Mouse (Mus musculus): ENCODE results near the gene Zfp652. TPM values are rescaled to one million over a fixed set of nuclear protein-coding genes. Genes with fewer than 3 reads are reported as not detected.
A peak's percentile ranks its signal among the peaks of the same experiment; 100 is the strongest.

Gene Zfp652
- polyA plus RNA-seq, 1 experiment from 2014 or later = 12.8 TPM

DNA sequence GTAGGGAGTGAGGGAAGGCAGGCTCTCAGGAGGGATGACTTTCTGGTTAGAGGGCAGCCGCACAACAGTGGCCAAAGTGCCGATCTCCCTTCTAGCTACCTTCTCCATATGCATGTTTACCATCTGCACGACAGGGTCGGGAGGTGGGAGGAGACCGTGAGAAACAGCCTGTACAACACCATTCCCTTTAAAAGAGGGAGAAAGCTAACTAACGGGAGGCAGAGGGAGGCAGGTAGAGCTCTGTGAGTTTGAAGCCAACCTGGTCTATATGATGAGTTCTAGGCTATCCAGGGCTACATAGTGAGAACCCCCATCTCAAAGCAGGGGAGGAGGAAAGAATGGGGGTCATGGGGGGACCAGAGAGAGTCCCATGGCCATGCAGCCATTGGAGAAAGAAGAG is 123.4 kb downstream of the Zfp652 start:
- Histone ChIP-seq H3K27ac (replicated peaks; ENCODE audit: low read depth, low read length) (no peak overlapping the region), H3K27me3 (ENCODE audit: control insufficient read depth, insufficient read depth, low read length) (peaks cover 55% of the 10 kb centered on the region), H3K36me3 (replicated peaks; ENCODE audit: control insufficient read depth, insufficient read depth, low read depth, low read length) (no peaks in the 10 kb centered on the region), H3K9ac (replicated peaks; ENCODE audit: low read length) (no peak overlapping the region), H3K4me3 (ENCODE audit: low read depth, low read length) (no peak overlapping the region), H3K4me1 (ENCODE audit: control insufficient read depth, insufficient read depth, low read length) (peaks cover 6% of the 10 kb centered on the region), H3K9me3 (replicated peaks; ENCODE audit: control insufficient read depth, low read length) (no peaks in the 10 kb centered on the region), H3K4me2 (ENCODE audit: low read depth, low read length) (no peak overlapping the region)
- WGBS = 48% methylated on average over 6 of the region's 6 CpGs
- DNase-seq (ENCODE audit: low spot score) (no peak), ATAC-seq (replicated peaks; ENCODE audit: insufficient number of reproducible peaks, low FRiP score, low TSS enrichment, low read depth) (no peak)

DNA sequence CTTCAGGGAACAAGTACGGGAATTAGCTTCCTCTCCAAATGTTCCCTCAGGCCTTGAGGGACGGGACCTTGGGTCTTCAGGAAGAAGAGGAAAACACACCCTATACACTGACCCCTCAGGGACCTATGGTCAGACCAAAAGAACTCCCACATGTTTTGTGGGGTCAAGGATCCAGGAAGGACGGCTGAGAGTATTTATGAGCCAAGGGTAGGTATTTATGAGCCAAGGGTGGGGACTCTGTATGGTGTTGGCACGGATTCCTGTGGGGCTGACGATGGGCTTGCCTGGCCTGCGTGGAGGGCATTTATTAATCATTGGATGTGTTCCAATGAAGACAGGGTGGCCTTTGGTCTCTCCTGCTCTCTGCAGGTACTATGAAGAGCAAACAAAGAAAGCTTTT is 124.0 kb downstream of the Zfp652 start:
- H3K4me1 ChIP-seq (ENCODE audit: control insufficient read depth, insufficient read depth, low read length) = peaks cover 3% of the 10 kb centered on the region
- ATAC-seq (replicated peaks; ENCODE audit: insufficient number of reproducible peaks, low FRiP score, low TSS enrichment, low read depth) (no peak), DNase-seq (ENCODE audit: low spot score) (no peak)
- no peak overlapping the region for H3K9ac ChIP-seq (replicated peaks; ENCODE audit: low read length)
- no peak overlapping the region for H3K4me3 ChIP-seq (ENCODE audit: low read depth, low read length)
- H3K4me2 ChIP-seq (ENCODE audit: low read depth, low read length) = no peak overlapping the region
- no peaks in the 10 kb centered on the region for H3K36me3 ChIP-seq (replicated peaks; ENCODE audit: control insufficient read depth, insufficient read depth, low read depth, low read length)
- H3K27me3 ChIP-seq (ENCODE audit: control insufficient read depth, insufficient read depth, low read length) = peaks cover 49% of the 10 kb centered on the region
- H3K9me3 ChIP-seq (replicated peaks; ENCODE audit: control insufficient read depth, low read length) = no peaks in the 10 kb centered on the region
- WGBS = 51% methylated on average over 6 of the region's 6 CpGs
- no peak overlapping the region for H3K27ac ChIP-seq (replicated peaks; ENCODE audit: low read depth, low read length)

DNA sequence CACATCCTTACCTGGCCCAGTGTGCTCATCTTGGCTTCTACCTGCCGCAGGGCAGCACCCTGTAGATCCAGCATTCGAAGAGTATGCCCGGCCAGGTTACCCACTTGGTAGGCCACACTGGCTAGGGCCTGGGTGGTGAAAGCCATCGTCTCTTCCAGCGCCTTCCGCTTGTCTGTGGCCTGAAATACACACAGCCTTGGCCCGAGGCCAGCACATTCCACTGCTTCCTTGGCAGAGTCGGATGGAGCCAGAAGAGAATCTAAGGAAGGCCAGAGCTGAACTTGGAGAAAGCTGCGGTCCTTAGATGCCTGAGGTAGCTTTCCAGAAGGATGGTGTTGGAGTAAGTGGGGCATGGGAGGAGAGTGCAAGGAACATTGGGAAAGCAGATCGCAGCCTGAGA is 124.6 kb downstream of the Zfp652 start, which contains the start of gene Gngt2:
Gngt2 (plus strand) TSS at position 158 of the 400 bp plus-strand sequence.
- no peak for ATAC-seq (replicated peaks; ENCODE audit: insufficient number of reproducible peaks, low FRiP score, low TSS enrichment, low read depth)
- H3K27ac ChIP-seq (replicated peaks; ENCODE audit: low read depth, low read length) = no peak within 1 kb of the TSS
- H3K4me2 ChIP-seq (ENCODE audit: low read depth, low read length) = no peak within 1 kb of the TSS
- H3K4me3 ChIP-seq (ENCODE audit: low read depth, low read length) = no peak within 1 kb of the TSS
- no peaks in the 10 kb centered on the region for H3K36me3 ChIP-seq (replicated peaks; ENCODE audit: control insufficient read depth, insufficient read depth, low read depth, low read length)
- H3K4me1 ChIP-seq (ENCODE audit: control insufficient read depth, insufficient read depth, low read length) = peaks cover 6% of the 10 kb centered on the region
- DNase-seq (ENCODE audit: low spot score) = peak; percentile 33
- 83% methylated on average over 10 of the region's 10 CpGs for WGBS
- H3K27me3 ChIP-seq (ENCODE audit: control insufficient read depth, insufficient read depth, low read length) = peaks cover 42% of the 10 kb centered on the region
- no peaks in the 10 kb centered on the region for H3K9me3 ChIP-seq (replicated peaks; ENCODE audit: control insufficient read depth, low read length)
- H3K9ac ChIP-seq (replicated peaks; ENCODE audit: low read length) = no peak within 1 kb of the TSS

DNA sequence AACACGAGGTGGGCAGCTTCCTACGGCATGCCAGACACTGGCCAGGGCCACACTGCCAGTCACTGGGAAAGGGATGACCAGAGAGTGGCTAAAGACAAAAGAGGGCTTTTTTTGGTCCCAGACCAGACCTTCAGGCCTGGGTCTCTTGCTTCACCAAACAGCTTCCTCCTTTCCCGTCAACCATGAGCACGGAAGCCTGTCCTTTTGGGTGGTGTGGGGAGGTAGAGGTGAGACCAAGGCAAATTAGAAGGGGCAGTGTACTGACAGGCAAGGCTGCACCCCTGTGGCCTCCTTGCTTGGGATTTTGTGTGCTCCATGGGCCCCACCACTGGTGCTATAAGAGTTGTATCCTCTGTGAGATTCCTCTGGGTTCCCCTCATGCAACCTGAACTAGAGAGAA is 126.1 kb downstream of the Zfp652 start:
- H3K4me1 ChIP-seq (ENCODE audit: control insufficient read depth, insufficient read depth, low read length) = peaks cover 9% of the 10 kb centered on the region
- WGBS = 72% methylated on average over 4 of the region's 4 CpGs
- no peaks in the 10 kb centered on the region for H3K36me3 ChIP-seq (replicated peaks; ENCODE audit: control insufficient read depth, insufficient read depth, low read depth, low read length)
- ATAC-seq (replicated peaks; ENCODE audit: insufficient number of reproducible peaks, low FRiP score, low TSS enrichment, low read depth) (no peak), DNase-seq (ENCODE audit: low spot score) (no peak)
- no peak overlapping the region for H3K4me2 ChIP-seq (ENCODE audit: low read depth, low read length)
- no peak overlapping the region for H3K4me3 ChIP-seq (ENCODE audit: low read depth, low read length)
- peaks cover 27% of the 10 kb centered on the region for H3K27me3 ChIP-seq (ENCODE audit: control insufficient read depth, insufficient read depth, low read length)
- H3K27ac ChIP-seq (replicated peaks; ENCODE audit: low read depth, low read length) = no peak overlapping the region
- no peak overlapping the region for H3K9ac ChIP-seq (replicated peaks; ENCODE audit: low read length)
- H3K9me3 ChIP-seq (replicated peaks; ENCODE audit: control insufficient read depth, low read length) = no peaks in the 10 kb centered on the region

DNA sequence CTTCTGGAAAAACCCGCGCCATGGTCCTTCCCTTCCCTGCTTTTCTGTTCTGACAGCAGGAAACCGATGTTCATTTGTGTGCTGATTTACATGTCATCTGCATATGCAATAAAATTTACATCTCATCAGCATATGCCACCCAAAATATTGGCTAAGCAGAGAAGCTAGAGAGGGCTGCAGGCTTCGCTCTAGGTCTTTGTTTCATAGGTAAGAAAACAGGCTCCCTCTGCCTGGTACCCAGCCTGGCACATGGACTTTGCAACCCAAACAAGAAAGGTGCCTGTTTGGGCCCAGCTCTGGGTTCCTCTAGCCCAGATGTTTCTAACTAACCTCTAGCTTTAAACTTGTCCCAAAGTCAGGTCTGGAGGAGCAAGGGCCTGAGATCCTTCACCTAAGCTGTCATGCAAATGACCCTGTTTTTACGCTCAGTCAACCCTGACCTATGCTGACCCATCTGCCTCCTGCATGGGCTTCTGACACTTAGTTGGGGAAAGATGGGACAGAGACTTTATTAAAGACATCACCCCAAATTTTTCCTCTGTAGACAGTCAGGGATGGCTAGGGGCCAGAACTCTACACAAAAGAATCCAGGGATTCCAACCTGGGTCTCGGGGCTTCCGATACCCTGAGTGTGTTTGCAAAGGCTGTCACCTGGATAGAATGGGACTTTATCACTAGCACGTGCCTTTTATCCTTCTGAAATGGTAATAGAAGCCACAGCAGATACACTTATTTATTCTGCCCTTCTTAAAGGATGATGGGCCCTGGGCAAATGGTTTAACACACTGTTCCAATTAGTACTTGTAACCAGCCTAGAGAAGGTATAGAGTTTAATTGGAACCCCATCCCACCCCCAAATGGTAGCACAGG is 126.8 kb downstream of the Zfp652 start:
- H3K9me3 ChIP-seq (replicated peaks; ENCODE audit: control insufficient read depth, low read length) = no peaks in the 10 kb centered on the region
- H3K4me1 ChIP-seq (ENCODE audit: control insufficient read depth, insufficient read depth, low read length) = peaks cover 9% of the 10 kb centered on the region
- H3K36me3 ChIP-seq (replicated peaks; ENCODE audit: control insufficient read depth, insufficient read depth, low read depth, low read length) = no peaks in the 10 kb centered on the region
- no peak for DNase-seq (ENCODE audit: low spot score)
- 75% methylated on average over 8 of the region's 8 CpGs for WGBS
- peaks cover 21% of the 10 kb centered on the region for H3K27me3 ChIP-seq (ENCODE audit: control insufficient read depth, insufficient read depth, low read length)
- H3K4me3 ChIP-seq (ENCODE audit: low read depth, low read length) = no peak overlapping the region
- no peak overlapping the region for H3K27ac ChIP-seq (replicated peaks; ENCODE audit: low read depth, low read length)
- H3K4me2 ChIP-seq (ENCODE audit: low read depth, low read length) = no peak overlapping the region
- no peak for ATAC-seq (replicated peaks; ENCODE audit: insufficient number of reproducible peaks, low FRiP score, low TSS enrichment, low read depth)
- H3K9ac ChIP-seq (replicated peaks; ENCODE audit: low read length) = no peak overlapping the region

DNA sequence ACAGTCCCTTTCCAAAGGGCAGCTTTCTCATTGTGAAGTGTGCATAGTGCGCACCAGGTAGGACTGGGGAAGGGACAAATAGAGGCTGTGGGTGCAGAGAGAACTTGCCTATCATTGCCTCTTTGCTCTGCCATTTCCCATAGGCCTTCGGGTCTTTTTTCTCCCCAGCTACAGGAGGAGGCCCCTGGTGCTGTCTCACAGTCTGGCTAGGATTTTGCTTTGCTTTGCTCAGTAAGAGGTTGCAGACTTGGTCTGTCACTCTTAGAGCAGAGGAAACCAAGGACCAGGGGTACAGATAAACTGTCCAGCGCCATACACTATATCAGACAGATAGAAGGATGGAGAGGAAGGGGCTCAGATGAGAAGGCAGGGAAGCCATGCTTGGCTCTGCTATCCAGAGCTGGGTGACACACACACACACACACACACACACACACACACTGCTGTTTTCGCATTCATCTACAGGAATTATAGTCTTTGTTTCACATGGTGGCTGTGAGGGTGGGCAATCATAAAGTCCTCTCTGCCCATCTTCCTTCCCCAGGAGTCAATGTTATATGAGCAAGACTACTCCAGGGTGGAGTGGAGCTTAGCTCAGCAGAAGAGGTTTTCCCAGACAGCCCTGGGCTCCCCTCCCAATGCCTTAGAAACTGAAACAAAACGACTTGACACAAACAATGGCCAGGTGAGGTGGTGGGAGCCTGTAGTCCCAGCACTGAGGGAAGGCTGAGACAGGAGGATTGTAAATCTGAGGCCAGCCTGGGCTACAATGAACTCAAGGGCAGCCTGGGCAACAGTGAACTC is 128.4 kb downstream of the Zfp652 start:
- Histone ChIP-seq H3K36me3 (replicated peaks; ENCODE audit: control insufficient read depth, insufficient read depth, low read depth, low read length) (no peaks in the 10 kb centered on the region), H3K4me1 (ENCODE audit: control insufficient read depth, insufficient read depth, low read length) (peaks cover 6% of the 10 kb centered on the region; the same call in 1 of the 2 replicates), H3K27ac (replicated peaks; ENCODE audit: low read depth, low read length) (no peak overlapping the region), H3K4me3 (ENCODE audit: low read depth, low read length) (no peak overlapping the region), H3K4me2 (ENCODE audit: low read depth, low read length) (no peak overlapping the region), H3K9ac (replicated peaks; ENCODE audit: low read length) (no peak overlapping the region), H3K27me3 (ENCODE audit: control insufficient read depth, insufficient read depth, low read length) (peaks cover 5% of the 10 kb centered on the region), H3K9me3 (replicated peaks; ENCODE audit: control insufficient read depth, low read length) (no peaks in the 10 kb centered on the region)
- 75% methylated on average over 5 of the region's 5 CpGs for WGBS
- DNase-seq (ENCODE audit: low spot score) = no peak
- no peak for ATAC-seq (replicated peaks; ENCODE audit: insufficient number of reproducible peaks, low FRiP score, low TSS enrichment, low read depth)

DNA sequence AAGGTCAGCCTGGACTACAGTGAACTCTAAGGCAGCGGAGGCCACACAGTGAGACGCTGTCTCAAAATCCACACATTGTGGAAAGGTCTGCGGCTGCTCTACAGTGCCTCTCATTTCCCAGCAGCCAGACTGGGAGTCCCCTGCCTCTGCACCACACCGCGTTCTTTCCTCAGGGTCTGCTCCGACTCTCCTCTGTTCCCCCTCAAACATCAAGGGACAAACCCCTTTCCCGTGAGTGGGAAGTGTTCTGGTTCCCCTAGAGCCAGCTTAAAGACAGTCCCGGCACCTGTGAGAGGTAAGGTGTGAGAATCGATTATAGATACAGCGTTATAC is 129.0 kb downstream of the Zfp652 start:
- no peaks in the 10 kb centered on the region for H3K9me3 ChIP-seq (replicated peaks; ENCODE audit: control insufficient read depth, low read length)
- no peak overlapping the region for H3K4me3 ChIP-seq (ENCODE audit: low read depth, low read length)
- WGBS = 57% methylated on average over 10 of the region's 10 CpGs
- no peak overlapping the region for H3K4me2 ChIP-seq (ENCODE audit: low read depth, low read length)
- no peak overlapping the region for H3K9ac ChIP-seq (replicated peaks; ENCODE audit: low read length)
- H3K27me3 ChIP-seq (ENCODE audit: control insufficient read depth, insufficient read depth, low read length) = peaks cover 2% of the 10 kb centered on the region; the same call in 1 of the 2 replicates
- no peak for ATAC-seq (replicated peaks; ENCODE audit: insufficient number of reproducible peaks, low FRiP score, low TSS enrichment, low read depth)
- H3K4me1 ChIP-seq (ENCODE audit: control insufficient read depth, insufficient read depth, low read length) = peaks cover 6% of the 10 kb centered on the region; the same call in 1 of the 2 replicates
- no peak for DNase-seq (ENCODE audit: low spot score)
- H3K36me3 ChIP-seq (replicated peaks; ENCODE audit: control insufficient read depth, insufficient read depth, low read depth, low read length) = no peaks in the 10 kb centered on the region
- H3K27ac ChIP-seq (replicated peaks; ENCODE audit: low read depth, low read length) = no peak overlapping the region
